Mouse (Mus musculus) spleen, adult 18-20 months (tissue): ENCODE results near the gene St3gal4.

ENCODE experiments used
- DNase-seq, 2 experiments: peaks; one replicate each; pipeline ENCODE4 v3.0.0; 2022; ENCODE audit warnings: mixed read lengths in 2 of 2

Gene St3gal4

DNA sequence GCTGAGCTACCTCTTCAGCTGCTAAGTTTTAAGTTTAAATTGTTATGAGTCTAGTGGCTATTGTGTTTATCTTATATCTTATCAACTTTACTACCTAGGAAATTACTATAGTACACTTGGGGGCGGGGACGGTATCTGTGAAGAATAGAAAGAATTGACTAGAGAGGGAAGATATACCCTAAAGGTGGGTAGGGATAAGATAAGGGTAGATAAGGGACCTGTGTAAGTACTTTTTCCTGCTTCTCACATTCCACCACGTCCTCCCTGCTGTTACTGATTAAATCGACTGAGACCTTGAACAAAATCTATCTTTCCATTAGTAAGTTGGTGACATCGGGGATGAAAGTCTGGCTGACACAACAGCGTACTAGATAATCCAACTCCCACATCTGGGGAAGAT, 70.6 kb downstream of the St3gal4 start:
- DNase-seq, result no peak

DNA sequence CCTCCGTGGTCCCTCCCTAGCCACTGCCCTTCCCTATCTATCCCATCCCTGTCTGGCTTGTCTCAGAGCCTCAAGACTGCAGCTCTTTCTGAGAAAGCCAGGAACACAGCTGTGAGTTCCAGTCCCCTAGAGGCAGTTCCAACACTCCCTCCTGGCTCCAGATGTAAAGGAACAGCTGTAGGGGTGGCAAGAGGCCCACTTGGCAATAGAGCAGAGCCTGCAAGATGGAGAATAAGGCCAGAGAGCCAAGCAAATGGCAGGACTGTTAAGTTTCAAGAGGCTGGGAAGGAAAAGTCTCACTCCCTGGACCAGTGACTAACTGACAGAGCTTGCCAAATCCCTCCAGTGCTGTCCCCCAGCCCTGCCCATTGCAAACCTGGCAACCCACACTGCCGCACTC, 73.3 kb downstream of the St3gal4 start:
- DNase-seq, result no peak

DNA sequence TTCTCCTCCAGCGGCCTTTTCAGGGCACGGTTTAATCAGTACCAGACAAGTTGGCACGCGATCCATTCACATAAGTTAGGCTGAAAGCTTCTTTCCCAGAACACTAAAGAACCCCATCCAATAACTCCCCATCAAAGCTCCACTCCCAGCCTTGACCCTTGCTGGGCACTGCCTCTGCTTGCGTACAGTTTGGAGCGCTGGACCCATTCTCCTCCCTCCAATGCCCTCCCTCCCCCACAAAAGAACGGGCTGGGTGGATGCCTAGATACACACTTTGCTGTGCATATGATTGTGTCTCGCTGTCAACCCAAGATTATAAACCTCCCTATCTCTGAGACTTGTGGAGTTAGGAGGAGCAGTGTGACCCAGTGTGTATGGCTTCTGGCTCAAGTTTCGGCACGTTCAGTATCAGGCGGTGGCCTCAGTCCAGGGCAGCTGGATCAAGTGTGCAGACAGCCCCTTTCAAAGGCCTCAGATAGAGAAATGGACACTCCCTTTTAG, 74.0 kb downstream of the St3gal4 start:
- DNase-seq, result no peak

DNA sequence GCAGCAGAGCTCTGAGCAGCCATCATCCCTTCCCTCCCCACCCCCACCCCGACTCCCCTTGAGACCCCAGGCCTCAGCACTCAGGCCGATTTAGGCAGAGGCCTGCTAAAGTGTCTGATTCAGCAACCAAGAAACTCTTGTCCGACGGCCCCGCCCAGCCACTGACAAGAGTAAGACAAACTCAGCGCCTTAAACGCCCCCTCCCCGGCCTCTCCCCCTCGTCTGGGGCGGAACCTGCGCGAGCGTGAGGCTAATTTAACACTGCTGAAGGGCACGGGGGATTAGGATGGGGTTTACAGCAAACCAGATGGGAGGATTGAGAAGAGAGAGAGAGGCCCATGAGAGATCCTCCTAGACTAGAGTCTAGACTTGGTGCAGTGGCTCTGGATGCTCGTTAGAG, 74.6 kb downstream of the St3gal4 start:
- DNase-seq, result no peak

DNA sequence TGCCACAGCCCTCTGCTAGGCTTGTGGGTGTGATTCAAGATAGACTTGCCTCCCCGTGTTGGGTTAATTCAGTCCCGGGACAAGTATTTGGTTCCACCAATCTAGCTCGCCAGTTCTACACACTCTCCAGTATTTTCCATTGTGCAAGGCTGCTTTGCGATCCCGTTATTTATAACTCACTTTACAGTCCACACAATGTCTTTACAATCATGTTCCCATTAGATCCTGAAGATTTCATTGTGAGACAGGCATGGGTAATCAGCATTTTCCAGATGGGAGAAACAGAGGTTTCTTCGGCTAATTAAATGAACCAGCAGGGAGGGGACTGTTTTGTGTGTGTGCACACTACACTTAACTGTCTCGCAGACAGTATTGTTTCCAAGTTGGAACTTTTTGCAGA, 75.4 kb downstream of the St3gal4 start:
- DNase-seq, result no peak

DNA sequence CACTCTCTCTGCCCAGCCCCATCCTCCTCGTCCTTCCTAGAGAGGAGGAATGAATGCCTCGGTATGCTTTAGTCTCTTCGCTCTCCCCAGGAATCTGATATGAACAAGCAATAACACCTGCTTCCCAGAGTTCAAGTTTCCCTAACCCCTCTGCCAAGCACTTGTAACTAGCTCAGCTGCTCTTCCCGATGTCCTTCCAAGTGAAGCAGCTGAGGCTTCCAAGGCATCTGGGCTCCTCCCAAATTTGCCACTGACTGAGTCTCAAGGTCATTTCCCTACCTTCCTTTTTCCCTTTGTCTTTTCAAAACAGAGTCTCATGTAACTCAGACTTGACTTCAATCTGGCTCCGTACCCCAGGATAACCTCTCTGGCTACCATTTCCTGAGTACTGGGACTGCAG, 77.6 kb downstream of the St3gal4 start:
- no peak for DNase-seq

DNA sequence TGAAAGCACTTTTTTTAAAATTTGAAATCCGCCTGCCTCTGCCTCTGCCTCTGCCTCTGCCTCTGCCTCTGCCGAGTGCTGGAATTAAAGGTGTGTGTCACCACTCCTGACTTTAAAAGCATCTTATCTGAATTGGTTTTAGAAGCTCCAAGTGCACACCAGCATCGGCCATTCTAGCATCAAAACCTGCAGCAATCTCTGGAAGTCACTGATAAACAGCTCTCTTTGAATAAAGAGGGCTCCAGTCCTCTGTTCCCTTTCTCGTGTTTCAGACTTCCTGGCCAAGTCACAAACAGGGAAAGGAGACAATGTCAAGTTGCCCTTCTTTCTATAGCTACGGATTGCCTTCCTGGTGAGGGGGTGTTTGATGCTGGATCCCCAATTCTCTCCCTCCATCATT, 79.2 kb downstream of the St3gal4 start:
- DNase-seq, result no peak

DNA sequence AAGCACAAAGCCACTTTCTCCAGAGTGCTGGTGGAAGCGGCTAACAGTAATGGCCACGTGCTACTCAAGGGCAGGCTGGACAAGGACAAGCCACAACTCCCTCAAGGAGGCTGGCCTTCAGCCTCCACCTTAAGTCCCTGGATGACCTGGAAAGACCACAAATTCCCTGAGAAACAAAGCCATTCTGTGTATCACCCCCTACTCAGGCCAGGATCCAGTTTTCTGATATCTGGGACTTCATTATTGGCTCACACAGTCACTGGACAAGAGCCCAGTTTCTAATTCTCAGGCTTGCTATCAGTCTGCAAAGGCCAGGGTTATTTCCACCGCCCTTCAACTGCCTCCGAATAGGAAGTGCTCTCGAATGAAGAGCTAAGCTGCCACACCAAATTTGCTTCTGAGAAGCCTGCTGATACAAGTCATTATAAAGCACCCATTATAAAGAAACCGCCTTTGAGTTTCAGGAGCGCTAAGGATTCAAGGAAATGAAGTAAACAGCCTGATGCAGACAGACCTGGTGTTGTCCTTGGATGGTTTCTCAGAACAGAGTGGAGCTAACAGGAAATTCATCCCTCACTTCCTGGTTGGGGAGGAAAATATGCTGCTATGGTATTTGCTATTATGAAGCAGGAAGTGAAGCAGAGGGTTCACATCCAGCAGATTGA, 80.0 kb downstream of the St3gal4 start:
- no peak for DNase-seq

DNA sequence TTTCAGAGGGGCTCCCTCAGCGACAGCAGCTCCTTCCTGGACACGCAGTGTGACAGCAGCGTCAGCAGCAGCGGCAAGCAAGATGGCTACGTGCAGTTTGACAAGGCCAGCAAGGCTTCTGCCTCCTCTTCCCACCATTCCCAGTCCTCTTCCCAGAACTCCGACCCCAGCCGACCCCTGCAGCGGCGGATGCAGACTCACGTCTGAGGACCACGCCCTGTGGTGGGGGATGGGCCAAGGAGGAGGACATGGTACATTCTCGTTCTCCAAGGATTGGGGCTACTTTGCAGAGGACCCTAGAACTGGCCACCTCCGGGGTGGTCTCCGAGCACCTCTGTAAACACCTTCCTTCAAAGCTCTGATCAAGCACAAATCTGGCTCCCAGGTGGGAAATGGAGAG, 84.0 kb downstream of the St3gal4 start:
- DNase-seq, result no peak

DNA sequence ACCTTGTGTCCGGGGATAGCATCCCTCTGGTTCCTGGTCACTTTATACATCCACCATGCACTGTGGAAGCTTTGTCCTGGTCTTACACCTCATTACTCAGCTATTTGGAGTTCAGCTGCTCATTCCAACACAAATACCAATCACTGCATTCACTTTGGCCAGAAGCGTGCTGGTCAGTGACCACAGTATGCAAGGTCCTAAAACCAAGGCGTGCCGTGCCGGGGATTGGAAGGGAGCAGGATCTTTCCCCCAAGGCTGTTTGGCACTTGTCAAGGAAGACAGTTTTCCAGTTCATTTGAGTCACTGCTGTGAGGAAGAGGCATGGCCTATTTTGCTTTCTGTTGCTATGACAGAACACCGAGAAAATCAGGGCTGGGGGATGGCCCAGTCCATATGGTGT, 86.6 kb downstream of the St3gal4 start:
- DNase-seq, result no peak

DNA sequence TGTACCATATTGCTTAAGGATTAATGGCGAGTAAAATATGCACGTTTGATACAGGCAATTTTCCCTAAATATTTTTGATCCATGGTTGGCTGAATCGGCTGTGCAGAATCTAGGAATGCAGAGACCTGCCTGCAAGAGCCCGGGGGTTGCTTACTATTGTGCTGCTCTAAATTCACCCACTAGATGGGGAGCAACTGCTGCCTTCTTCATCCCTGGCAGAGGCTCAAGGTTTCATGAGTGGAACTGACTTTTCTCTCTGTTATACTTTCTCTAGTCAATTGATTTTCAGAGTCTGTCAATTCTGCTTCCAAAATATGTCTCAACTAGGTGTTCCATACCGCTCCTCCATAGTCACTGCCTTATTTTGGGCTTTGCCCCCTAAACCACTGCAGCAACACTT, 88.2 kb downstream of the St3gal4 start:
- no peak for DNase-seq

DNA sequence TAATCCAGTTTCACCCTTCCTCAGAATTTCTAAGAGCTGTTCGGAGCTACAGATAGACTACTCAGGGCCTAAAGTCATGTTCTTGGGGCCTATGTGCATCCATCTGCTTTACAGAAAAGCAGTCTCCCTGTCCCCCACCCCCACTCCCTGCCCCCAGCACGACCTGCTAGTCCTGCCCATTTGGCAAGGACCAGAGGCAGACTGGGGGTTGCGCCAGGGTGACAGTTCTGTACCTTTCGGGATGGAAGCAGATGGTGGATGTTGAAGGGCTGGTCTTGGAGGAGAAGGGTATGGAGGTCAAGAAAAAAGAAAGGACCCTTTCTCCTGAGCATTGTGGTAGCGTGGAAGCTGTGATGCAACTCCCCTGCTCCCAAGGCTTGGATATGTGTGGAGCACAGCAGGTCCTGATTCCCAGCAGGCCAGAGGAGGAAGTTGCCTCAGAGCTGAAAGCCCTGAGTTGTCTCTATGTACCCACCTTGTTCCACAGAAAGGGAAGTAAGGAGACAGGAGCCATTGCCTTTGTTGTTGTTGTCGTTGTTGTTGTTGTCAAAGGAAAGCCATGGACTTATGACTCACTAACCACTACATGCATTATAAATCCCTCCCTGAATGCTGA, 91.6 kb downstream of the St3gal4 start:
- no peak for DNase-seq

DNA sequence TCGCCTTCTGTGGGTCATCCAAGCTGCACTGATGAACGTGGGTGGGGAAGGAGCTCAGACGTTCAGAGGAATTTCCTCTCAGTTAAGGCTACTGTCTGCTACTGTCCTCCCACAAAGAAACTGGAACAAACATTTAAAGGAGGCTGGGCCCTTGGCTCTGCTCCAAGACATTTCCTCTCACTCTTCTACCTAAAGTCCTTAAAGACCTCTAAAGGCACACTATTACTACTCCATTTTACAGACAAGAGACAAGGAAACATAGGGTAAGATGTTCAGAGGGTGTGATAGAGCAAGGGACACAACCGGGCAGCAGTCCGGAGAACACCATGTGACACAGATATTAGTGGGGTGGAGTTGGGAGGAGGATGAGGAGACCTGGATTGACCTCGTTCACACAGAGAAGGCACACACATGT, 92.2 kb downstream of the St3gal4 start:
- no peak for DNase-seq

DNA sequence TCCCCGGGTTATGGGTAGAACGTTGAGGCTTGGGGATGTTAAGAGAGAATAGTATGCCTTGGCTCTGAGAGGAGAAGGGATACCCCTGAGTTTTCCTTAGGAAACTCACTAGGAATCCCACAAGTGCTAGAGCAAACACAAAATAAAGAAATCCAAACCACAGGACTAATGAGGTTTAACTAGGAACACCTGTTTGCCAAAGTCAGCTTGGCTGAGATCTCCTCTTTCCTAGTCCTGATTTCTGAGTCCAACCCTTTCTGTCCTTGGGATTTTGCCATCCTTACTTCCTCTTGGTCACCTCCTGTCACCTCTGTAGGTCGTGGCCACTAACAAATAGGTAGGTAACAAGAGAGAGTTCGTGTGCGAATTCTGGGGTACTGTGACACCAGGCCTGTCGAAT, 92.8 kb downstream of the St3gal4 start:
- DNase-seq, result no peak

DNA sequence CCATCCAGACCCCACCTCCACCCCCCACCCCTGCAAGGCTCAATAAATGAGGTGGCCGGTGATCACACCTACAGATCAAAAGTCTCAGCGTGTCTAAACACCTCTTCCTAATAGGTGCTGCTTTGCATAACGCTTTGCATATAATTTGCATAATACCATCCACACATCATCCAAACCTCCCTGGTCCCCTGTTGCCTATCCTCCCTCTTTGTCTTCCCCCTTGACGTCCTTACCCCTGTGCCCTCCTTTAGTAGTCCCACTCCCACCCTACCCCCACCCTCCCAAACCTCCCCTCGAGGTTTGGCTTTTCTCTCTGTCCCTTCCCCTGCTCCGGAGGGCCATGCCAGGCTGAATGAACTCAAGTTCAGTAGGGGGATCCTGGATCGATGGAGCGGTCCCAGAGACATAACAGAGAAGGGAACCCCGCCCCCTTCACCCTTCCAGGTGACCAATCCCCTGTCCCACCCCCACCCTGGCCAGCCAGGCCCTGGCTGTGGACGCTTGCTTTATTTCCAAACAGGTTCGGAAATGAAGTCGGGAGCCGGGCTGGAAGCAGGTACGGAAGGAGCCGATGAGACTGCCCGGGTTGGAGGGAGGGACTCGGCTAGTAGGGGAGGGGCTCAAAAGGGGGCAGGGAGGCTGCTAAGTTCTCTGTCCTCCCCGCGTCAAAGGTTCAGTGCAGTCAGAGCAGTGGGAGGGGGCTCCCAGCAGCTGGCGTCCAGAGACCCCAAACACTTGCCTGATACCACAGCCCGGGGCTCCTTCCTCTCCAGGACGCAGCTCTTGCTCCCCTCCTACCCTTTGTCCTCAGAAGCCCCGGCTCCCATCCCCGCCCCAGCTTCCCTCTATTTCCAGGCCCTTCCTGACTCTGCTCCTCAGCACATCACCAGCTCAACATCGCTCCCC, 94.2 kb downstream of the St3gal4 start:
- DNase-seq, result no peak

DNA sequence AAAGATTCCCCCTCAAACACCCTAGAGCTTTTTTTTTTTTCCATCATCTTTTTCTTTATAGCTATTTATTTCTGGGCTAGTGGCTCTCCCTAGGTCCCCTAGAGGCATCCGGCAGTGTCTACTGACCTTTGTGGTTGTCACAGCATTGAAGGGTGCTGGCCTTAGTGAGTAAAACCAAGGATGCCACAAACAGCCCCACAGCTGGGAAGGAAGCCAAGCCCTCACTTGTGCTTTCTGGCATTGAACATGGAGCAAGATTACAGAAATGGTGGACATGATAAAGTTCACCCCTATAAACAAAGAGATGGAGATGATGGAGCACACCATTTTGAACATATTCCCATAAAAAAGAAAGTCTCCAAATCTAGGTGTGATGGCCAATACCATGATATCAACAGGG, 97.3 kb downstream of the St3gal4 start:
- DNase-seq, result no peak

DNA sequence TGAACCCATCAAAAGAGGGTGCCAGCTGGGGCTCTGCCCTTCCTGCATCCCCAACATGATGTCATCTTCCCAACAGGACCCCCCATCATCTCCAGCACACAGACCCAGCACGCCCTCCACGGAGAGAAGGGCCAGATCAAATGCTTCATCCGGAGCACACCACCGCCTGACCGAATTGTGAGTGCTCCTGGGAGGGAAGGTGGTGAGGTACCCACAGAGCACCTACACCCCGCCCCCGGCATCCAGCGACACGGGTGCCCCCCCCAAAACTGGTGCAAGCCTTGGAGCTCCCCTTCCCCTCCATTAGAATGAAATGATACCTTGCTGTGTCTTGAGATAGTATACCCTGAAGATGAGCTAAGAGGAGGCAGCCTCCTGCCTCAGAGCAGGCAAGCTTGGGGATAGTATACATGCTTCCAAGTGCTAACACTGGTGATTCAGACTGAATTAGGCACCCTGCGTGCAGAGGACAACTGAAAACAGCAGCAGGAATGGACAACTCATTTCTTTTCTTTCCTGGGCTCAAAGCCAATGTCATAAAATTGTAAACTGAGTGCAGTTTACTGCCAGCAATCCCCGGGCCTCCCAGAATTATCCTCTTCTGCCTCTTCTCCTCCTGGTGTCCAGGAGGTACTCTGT, 98.9 kb downstream of the St3gal4 start:
- DNase-seq, result no peak

DNA sequence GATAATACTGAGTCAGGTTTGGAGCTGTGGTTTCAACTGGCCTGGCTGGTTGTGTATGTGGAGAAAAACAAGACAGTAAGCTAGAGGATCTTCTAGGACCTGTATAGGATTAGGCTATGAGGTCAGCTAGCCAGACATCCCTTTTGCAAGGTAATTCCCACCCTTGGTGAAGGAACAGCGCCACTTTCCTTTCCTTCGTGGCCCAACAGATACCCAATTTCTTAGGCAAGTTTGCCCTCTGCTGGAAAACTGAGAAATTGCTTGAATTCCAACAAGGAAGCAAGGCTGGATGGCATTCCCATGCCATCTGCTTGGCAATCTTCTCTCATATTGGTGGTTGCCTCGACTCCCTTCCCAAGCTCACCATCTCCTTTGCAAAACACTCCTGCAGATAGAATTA, 99.7 kb downstream of the St3gal4 start:
- DNase-seq, result no peak

DNA sequence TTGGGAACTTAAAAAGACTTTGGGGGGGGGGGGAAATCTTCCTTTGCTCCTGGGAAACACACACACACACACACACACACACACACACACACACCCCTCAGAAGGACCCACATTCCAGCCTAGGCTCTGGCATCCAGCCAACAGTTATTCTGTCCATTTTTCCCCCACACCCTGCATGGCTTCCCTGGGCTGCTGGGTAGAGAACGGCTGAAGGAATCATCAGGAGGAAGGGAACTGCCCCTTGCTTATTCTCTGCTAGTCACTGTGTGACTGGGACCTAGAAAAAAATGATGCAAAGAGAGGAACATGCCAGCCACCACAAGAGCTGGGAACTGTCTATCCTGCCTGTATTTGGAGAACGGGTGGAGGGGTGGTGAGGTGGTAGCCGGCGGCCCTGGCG, 101.0 kb downstream of the St3gal4 start:
- DNase-seq, result no peak

DNA sequence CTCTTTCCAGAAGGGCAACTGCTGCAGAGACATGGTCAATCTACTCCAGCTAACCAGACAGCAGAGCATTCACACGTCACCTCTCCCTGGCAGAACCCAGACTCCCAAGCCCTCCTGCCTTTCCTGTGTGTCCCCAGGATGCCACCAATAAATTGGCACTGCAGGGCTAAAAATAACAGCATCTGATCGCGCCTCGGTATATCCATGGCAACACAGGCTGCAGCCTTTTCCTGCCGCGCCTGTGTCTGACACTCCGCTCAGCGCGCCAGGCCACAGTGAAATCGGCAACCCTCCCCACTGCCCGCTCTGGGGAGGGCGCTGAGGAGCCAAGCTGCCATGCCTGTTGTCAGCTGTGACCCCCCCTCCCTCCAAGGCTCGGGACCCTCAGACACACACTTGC, 101.5 kb downstream of the St3gal4 start:
- DNase-seq, result no peak

DNA sequence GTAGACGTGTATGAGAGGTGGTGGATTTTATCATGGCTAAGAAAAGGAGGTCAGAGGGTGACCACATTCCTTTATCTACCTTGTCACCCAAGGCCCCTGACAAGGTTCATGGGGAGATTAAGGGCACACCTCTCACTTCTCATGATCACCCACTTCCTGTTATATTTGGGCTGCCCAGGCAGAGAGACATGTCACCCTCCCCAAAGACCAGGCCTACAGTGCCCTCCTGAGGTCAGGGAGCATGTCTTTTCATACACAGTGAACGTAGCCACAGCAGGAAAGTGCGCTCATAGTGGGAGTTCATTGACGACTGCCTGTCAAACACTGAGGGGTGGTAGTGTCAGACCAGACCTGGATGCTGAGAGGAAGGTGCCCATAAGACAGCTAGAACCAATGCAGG, 102.3 kb downstream of the St3gal4 start:
- DNase-seq, result peak; percentile 35 to 40

DNA sequence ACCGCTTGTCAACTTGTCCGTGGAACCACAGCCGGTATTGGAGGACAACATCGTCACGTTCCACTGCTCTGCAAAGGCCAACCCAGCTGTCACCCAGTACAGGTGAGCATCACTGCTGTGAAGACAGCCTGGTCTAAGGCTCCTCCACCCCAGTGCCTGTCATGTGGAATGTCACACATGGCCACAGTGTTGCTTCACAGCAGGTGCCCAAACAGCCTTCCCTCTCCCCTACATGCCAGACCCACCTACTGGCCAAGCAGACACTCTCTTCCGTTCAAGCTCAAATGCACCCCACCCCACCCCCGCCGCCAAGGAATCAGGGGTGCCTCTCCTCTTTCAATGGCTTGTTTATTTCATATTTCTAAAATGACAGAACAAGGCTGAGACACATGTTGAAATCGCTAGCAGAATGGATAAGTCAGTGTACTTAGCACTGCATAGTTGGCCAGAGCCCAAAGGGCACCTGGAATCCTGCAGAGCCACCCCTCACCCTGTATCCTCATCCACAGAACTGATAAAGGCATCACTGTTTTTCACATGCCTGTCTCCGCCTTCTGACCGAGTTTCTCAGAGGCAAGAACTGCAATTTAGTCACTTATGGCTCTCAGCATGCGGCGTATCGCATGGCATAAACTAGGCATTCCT, 111.2 kb downstream of the St3gal4 start:
- DNase-seq, result no peak

DNA sequence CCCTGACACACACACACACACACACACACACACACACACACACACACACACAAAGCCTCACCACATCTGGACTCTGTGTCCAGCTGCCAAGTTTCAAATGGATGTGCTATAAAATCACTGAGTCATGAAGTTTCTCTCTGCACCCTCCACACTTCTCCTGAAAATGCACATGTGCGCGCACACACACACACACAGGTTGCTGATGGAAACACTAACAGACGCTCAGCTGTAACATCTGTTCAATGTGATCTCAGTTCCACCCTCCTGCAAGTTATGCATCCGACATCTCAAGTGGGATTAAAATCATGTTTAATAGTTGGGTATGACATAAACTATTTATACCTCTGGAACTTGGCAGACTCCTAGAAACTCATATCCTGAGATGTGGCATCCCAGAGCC, 115.0 kb downstream of the St3gal4 start:
- DNase-seq, result no peak
